Mouse (Mus musculus) G1E (cell line): ENCODE data around the gene Lrrc58. TPM values are rescaled to one million over a fixed set of nuclear protein-coding genes. Genes with fewer than 3 reads are reported as not detected.

Experiments
- ATAC-seq: 2 replicates; pipeline ENCODE4 v1.8.0; 2016; ENCODE audit warnings: mild to moderate bottlenecking; ENCODE audit not compliant: insufficient number of reproducible peaks, poor library complexity, low FRiP score, severe bottlenecking; ENCODE audit errors: extremely low read depth
- DNase-seq: peaks from one replicate; pipeline ENCODE4 v3.0.0; 2012; ENCODE audit warnings: low spot score
- H3K27me3 ChIP-seq: 2 replicates; pipeline ENCODE4 v1.6.1; 2012; ENCODE audit warnings: mild to moderate bottlenecking, low read length, inconsistent platforms; ENCODE audit not compliant: insufficient read depth
- H3K36me3 ChIP-seq: replicated peaks from 2 replicates; pipeline ENCODE3; 2012; ENCODE audit warnings: mild to moderate bottlenecking, inconsistent platforms
- H3K4me1 ChIP-seq: 2 replicates; pipeline ENCODE4 v1.6.1; 2012; ENCODE audit warnings: low read depth, low read length, inconsistent platforms, mixed read lengths; ENCODE audit not compliant: insufficient read depth
- H3K4me3 ChIP-seq: 2 replicates; pipeline ENCODE4 v1.5.1; 2012; ENCODE audit warnings: low read depth, mild to moderate bottlenecking, inconsistent platforms, low read length, moderate library complexity, mixed read lengths
- H3K9me3 ChIP-seq: replicated peaks from 2 replicates; pipeline ENCODE4 v1.6.1; 2012; ENCODE audit warnings: inconsistent platforms
- CTCF ChIP-seq: IDR thresholded peaks from 2 replicates; pipeline ENCODE4 v1.5.1; 2012; ENCODE audit warnings: low read depth, low read length, inconsistent platforms, mixed read lengths
- GATA1 ChIP-seq: IDR thresholded peaks from 2 replicates; pipeline ENCODE4 v1.6.1; 2012; ENCODE audit warnings: borderline replicate concordance, low read length, inconsistent platforms, mixed read lengths
- GATA2 ChIP-seq: IDR thresholded peaks from 2 replicates; pipeline ENCODE4 v1.6.1; 2012; ENCODE audit warnings: low read depth, low read length, inconsistent platforms, borderline replicate concordance
- POLR2AphosphoS5 ChIP-seq: IDR thresholded peaks from 2 replicates; pipeline ENCODE4 v1.6.1; 2012; ENCODE audit warnings: low read depth, low read length, inconsistent platforms; ENCODE audit not compliant: insufficient replicate concordance
- TAL1 ChIP-seq: conservative IDR thresholded peaks from 2 replicates; pipeline ENCODE4 v1.6.1; 2012; ENCODE audit warnings: low read depth, low read length, inconsistent platforms, mixed read lengths
- polyA plus RNA-seq: library from polyadenylated mRNA; stranded (reverse); fragments of >175 nt; gene quantifications from 2 replicates; pipeline ENCODE4 v1.2.3, GENCODE M21; 2012
- total RNA-seq, 2 experiments: library from RNA; stranded (forward) in 1 of 2; stranded (reverse) in 1 of 2; fragments of 200-1000 nt in 1 of 2; fragments of >200 nt in 1 of 2; fragmentation: Nextera tagmentation in 1 of 2; gene quantifications; 2 replicates each; pipeline ENCODE4 v1.2.3; 2014 to 2017

Lrrc58 gene
- total and polyA plus RNA-seq, 3 experiments, result 5.4 to 90.6 (median 46.5) TPM

- H3K36me3 ChIP-seq, result no peaks in the 10 kb centered on the region
- no peaks in the 10 kb centered on the region for H3K4me1 ChIP-seq
- DNase-seq, result no peak
- H3K9me3 ChIP-seq, result no peaks in the 10 kb centered on the region; the same call in 1 of the 2 replicates
- no peak overlapping the region for H3K4me3 ChIP-seq
- no peak for ATAC-seq
- no peak for TF ChIP-seq TAL1
- no peak for TF ChIP-seq GATA1
- no peak for TF ChIP-seq GATA2
- no peak for TF ChIP-seq POLR2AphosphoS5
- TF ChIP-seq CTCF, result no peak
- peaks cover 13% of the 10 kb centered on the region for H3K27me3 ChIP-seq
Measured at GRCm38 (mm10) chr16:37911086-37911485, 42.9 kb downstream of the Lrrc58 start.

- peaks cover 13% of the 10 kb centered on the region for H3K27me3 ChIP-seq
- ATAC-seq, result no peak
- no peaks in the 10 kb centered on the region for H3K36me3 ChIP-seq
- H3K4me1 ChIP-seq, result peaks cover 6% of the 10 kb centered on the region; the same call in 1 of the 2 replicates
- no peak for TF ChIP-seq CTCF
- TF ChIP-seq POLR2AphosphoS5, result no peak
- TF ChIP-seq GATA1, result no peak
- TF ChIP-seq GATA2, result no peak
- TF ChIP-seq TAL1, result no peak
- no peak for DNase-seq
- H3K9me3 ChIP-seq, result peaks cover 3% of the 10 kb centered on the region; the same call in 1 of the 2 replicates
- H3K4me3 ChIP-seq, result no peak within 1 kb of the TSS
Measured at GRCm38 (mm10) chr16:37916138-37916817, 48.1 kb downstream of the Lrrc58 start, which contains the start of gene Gpr156. Gene Gpr156, plus strand, starts transcription at chr16:37916496.

GRCm38 (mm10) chr16:37916818-37917201 lies 48.6 kb downstream of the Lrrc58 start:
- Histone ChIP-seq H3K4me1 (peaks cover 6% of the 10 kb centered on the region; the same call in 1 of the 2 replicates), H3K9me3 (peaks cover 3% of the 10 kb centered on the region; the same call in 1 of the 2 replicates), H3K4me3 (no peak overlapping the region), H3K36me3 (no peaks in the 10 kb centered on the region), H3K27me3 (peaks cover 13% of the 10 kb centered on the region)
- DNase-seq (no peak), ATAC-seq (no peak)
- TF ChIP-seq CTCF (no peak), GATA1 (no peak), GATA2 (no peak), POLR2AphosphoS5 (no peak), TAL1 (no peak)

- DNase-seq (no peak), ATAC-seq (no peak)
- TF ChIP-seq GATA1 (no peak), CTCF (no peak), TAL1 (no peak), POLR2AphosphoS5 (no peak), GATA2 (no peak)
- Histone ChIP-seq H3K4me3 (no peak overlapping the region), H3K4me1 (peaks cover 6% of the 10 kb centered on the region; the same call in 1 of the 2 replicates), H3K27me3 (peaks cover 24% of the 10 kb centered on the region), H3K36me3 (no peaks in the 10 kb centered on the region), H3K9me3 (peaks cover 3% of the 10 kb centered on the region; the same call in 1 of the 2 replicates)
Measured at GRCm38 (mm10) chr16:37919000-37919399, 50.8 kb downstream of the Lrrc58 start.

- Histone ChIP-seq H3K4me1 (peaks cover 6% of the 10 kb centered on the region; the same call in 1 of the 2 replicates), H3K9me3 (peaks cover 3% of the 10 kb centered on the region; the same call in 1 of the 2 replicates), H3K27me3 (peaks cover 22% of the 10 kb centered on the region), H3K36me3 (no peaks in the 10 kb centered on the region), H3K4me3 (no peak overlapping the region)
- no peak for ATAC-seq
- no peak for DNase-seq
- TF ChIP-seq GATA1, result no peak
- TF ChIP-seq CTCF, result no peak
- TF ChIP-seq GATA2, result no peak
- no peak for TF ChIP-seq POLR2AphosphoS5
- TF ChIP-seq TAL1, result no peak
Measured at GRCm38 (mm10) chr16:37920842-37921409, 52.7 kb downstream of the Lrrc58 start.

- Histone ChIP-seq H3K9me3 (no peaks in the 10 kb centered on the region), H3K36me3 (no peaks in the 10 kb centered on the region), H3K4me1 (0 out of 2 replicates have a peak, but pooled peaks cover under 1% of the 10 kb centered on the region), H3K27me3 (peaks cover 16% of the 10 kb centered on the region), H3K4me3 (no peak overlapping the region)
- DNase-seq, result no peak
- no peak for TF ChIP-seq TAL1
- no peak for TF ChIP-seq CTCF
- TF ChIP-seq GATA1, result no peak
- TF ChIP-seq GATA2, result no peak
- no peak for TF ChIP-seq POLR2AphosphoS5
- ATAC-seq, result no peak
Measured at GRCm38 (mm10) chr16:37926087-37926486, 57.9 kb downstream of the Lrrc58 start.
